Comparison of ENCODE assay signal across 8 mouse cellular contexts in the genomic region with DNA sequence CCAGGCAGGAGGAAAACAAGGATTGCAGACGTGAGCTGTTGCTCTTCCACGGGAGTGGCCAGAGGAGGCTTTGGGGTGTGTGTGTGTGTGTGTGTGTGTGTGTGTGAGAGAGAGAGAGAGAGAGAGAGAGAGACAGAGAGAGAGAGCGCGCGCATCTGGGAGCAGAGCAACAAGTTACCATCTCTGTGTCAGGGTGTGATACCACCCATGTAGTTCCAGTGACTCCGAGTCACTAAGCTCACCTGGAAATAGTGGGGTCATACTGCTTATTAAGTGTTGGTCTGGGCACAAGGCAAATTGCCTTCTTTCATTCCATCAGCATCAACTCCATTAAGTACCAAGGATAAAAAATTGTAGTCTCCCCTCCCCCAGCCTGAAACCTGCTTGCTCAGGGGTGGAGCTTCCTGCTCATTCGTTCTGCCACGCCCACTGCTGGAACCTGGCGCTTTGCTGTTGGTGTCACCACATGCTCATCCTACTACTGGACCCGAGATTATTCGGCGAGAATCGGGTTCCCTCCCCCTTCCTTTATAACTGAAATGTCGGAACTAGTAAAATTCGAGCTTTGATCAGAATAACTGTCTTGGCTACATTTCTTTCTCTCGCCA.
DNase-seq lines count a peak whose midpoint lies in the region; ATAC-seq and TF ChIP-seq lines count a peak whose summit lies in the region.
"Not testable (repeated sequence)": the region's sequence is repeated elsewhere in the genome, so short reads cannot be mapped to it uniquely, and the experiment has no call there.

No protein-coding gene starts in this region.

- TF ChIP-seq CTCF in CH12.LX (conservative IDR thresholded peaks at IDR 0.05 in 1 of 2, IDR thresholded peaks at IDR 0.05 in 1 of 2; ENCODE audit: low read depth in 2 of 2, low read length in 2 of 2); brain, embryonic 14.5 days (IDR thresholded peaks at IDR 0.05; ENCODE audit: borderline replicate concordance, extremely low read depth, insufficient read depth, insufficient read length); kidney, postnatal 0 days (IDR thresholded peaks at IDR 0.05; ENCODE audit: low read depth): not testable (repeated sequence)

- peak overlapping the region in 2 of 3 experiments; percentile 62 to 63 for H3K4me3 ChIP-seq in CH12.LX (replicated peaks in 1 of 3; ENCODE audit: low read depth in 2 of 3, low read length in 2 of 3, poor library complexity in 1 of 3)
- H3K4me3 ChIP-seq in forebrain, embryonic 15.5 days = peak overlapping the region; percentile 6
- peak overlapping the region; percentile 28 for H3K4me3 ChIP-seq in hindbrain, embryonic 13.5 days
- H3K4me3 ChIP-seq in kidney, postnatal 0 days (replicated peaks; ENCODE audit: low read depth, low read length) = 0 out of 2 replicates have a peak overlapping the region, but pooled peaks have one; percentile 2
- peak overlapping the region; percentile 20 for H3K4me3 ChIP-seq in liver, embryonic 15.5 days (replicated peaks)
- H3K4me3 ChIP-seq in midbrain, embryonic 16.5 days (ENCODE audit: low read depth, low read length) = peak overlapping the region; percentile 32
- not testable (repeated sequence) for H3K4me3 ChIP-seq in stomach, embryonic 15.5 days (replicated peaks)

- not testable (repeated sequence) for H3K79me2 ChIP-seq in CH12.LX (replicated peaks; ENCODE audit: control insufficient read depth, extremely low read depth, insufficient read depth, poor library complexity, severe bottlenecking)

- not testable (repeated sequence) for TF ChIP-seq RAD21 in CH12.LX (IDR thresholded peaks at IDR 0.05; ENCODE audit: low read depth, low read length)

- dilution Hi-C loops in CH12.LX (cut with MboI; ENCODE audit: extremely low pct_ligation_motif_present, extremely low pct_unique_long_range_greater_than_20kb, low sequenced_read_pairs) = not testable (repeated sequence)

- H3K9ac ChIP-seq in CH12.LX (ENCODE audit: insufficient read depth, low read depth) = peak overlapping the region; percentile 73
- not testable (repeated sequence) for H3K9ac ChIP-seq in forebrain, embryonic 15.5 days (replicated peaks); hindbrain, embryonic 13.5 days; kidney, postnatal 0 days (ENCODE audit: low read depth, low read length); liver, embryonic 15.5 days; midbrain, embryonic 16.5 days (ENCODE audit: low read depth, low read length); stomach, embryonic 15.5 days

- peaks cover 29 to 40% of the 10 kb centered on the region in 2 experiments for H3K4me1 ChIP-seq in CH12.LX (ENCODE audit: control insufficient read depth in 1 of 2, insufficient read depth in 2 of 2)
- H3K4me1 ChIP-seq in forebrain, embryonic 15.5 days = peaks cover 11% of the 10 kb centered on the region
- H3K4me1 ChIP-seq in hindbrain, embryonic 13.5 days (replicated peaks) = peaks cover 14% of the 10 kb centered on the region
- peaks cover 12% of the 10 kb centered on the region for H3K4me1 ChIP-seq in kidney, postnatal 0 days (replicated peaks; ENCODE audit: insufficient read depth, low read length)
- H3K4me1 ChIP-seq in liver, embryonic 15.5 days (replicated peaks) = peaks cover 36% of the 10 kb centered on the region
- H3K4me1 ChIP-seq in midbrain, embryonic 16.5 days (ENCODE audit: control insufficient read depth, insufficient read depth, low read length) = not testable (repeated sequence)
- peaks cover 20% of the 10 kb centered on the region for H3K4me1 ChIP-seq in stomach, embryonic 15.5 days

- peak; percentile 29; the same call in 1 of the 2 replicates for TF ChIP-seq POLR2A in CH12.LX (IDR thresholded peaks at IDR 0.05; ENCODE audit: low read depth, low read length)
- not testable (repeated sequence) for TF ChIP-seq POLR2A in brain, embryonic 14.5 days (IDR thresholded peaks at IDR 0.05; ENCODE audit: borderline replicate concordance, extremely low read depth, insufficient read depth, insufficient read length, poor library complexity, severe bottlenecking)

- not testable (repeated sequence) for H3K36me3 ChIP-seq in CH12.LX (replicated peaks in 1 of 2; ENCODE audit: control insufficient read depth in 1 of 2, insufficient read depth in 1 of 2, low read length in 1 of 2); forebrain, embryonic 15.5 days; hindbrain, embryonic 13.5 days; kidney, postnatal 0 days (ENCODE audit: insufficient read depth, low read length); liver, embryonic 15.5 days (replicated peaks); midbrain, embryonic 16.5 days (ENCODE audit: control insufficient read depth, insufficient read depth, low read length); stomach, embryonic 15.5 days

- peak overlapping the region; percentile 98 for H3K4me2 ChIP-seq in CH12.LX (ENCODE audit: insufficient read depth, low read depth, poor library complexity, severe bottlenecking)
- H3K4me2 ChIP-seq in forebrain, embryonic 15.5 days (replicated peaks) = peak overlapping the region; percentile 30
- peak overlapping the region; percentile 50 for H3K4me2 ChIP-seq in hindbrain, embryonic 13.5 days
- peak overlapping the region; percentile 38 for H3K4me2 ChIP-seq in kidney, postnatal 0 days (ENCODE audit: low read length)
- peak overlapping the region; percentile 59 for H3K4me2 ChIP-seq in liver, embryonic 15.5 days
- peak overlapping the region; percentile 52 for H3K4me2 ChIP-seq in midbrain, embryonic 16.5 days (ENCODE audit: low read length)
- peak overlapping the region; percentile 44 for H3K4me2 ChIP-seq in stomach, embryonic 15.5 days

- DNase-seq in CH12.LX (ENCODE audit: extremely low read depth); kidney, postnatal 0 days (ENCODE audit: low spot score): not testable (repeated sequence)
- DNase-seq in brain, embryonic 14.5 days (ENCODE audit: low read depth) = peak; percentile 33

- 20% methylated on average over 16 of the region's 16 CpGs for WGBS in forebrain, embryonic 15.5 days
- 23% methylated on average over 16 of the region's 16 CpGs for WGBS in hindbrain, embryonic 13.5 days
- 11% methylated on average over 13 of the region's 16 CpGs for WGBS in kidney, postnatal 0 days
- 15% methylated on average over 16 of the region's 16 CpGs for WGBS in liver, embryonic 15.5 days (ENCODE audit: insufficient replicate concordance)
- 21% methylated on average over 16 of the region's 16 CpGs for WGBS in midbrain, embryonic 16.5 days
- 13% methylated on average over 16 of the region's 16 CpGs for WGBS in stomach, embryonic 15.5 days

- H3K27ac ChIP-seq in CH12.LX (ENCODE audit: insufficient read depth, low read depth) = peak overlapping the region; percentile 75
- H3K27ac ChIP-seq in forebrain, embryonic 15.5 days (replicated peaks); hindbrain, embryonic 13.5 days; kidney, postnatal 0 days; liver, embryonic 15.5 days (replicated peaks); midbrain, embryonic 16.5 days (ENCODE audit: low read length): not testable (repeated sequence)
- peak overlapping the region; percentile 54; the same call in 1 of the 2 replicates for H3K27ac ChIP-seq in stomach, embryonic 15.5 days

- not testable (repeated sequence) for H3K9me3 ChIP-seq in CH12.LX (replicated peaks; ENCODE audit: low read length); forebrain, embryonic 15.5 days; hindbrain, embryonic 13.5 days; kidney, postnatal 0 days (replicated peaks; ENCODE audit: low read length); liver, embryonic 15.5 days (replicated peaks); midbrain, embryonic 16.5 days (replicated peaks; ENCODE audit: control insufficient read depth, low read length, poor library complexity, severe bottlenecking); stomach, embryonic 15.5 days

- peak; percentile 31; the same call in 1 of the 2 replicates for ATAC-seq in forebrain, embryonic 15.5 days (replicated peaks)
- peak; percentile 68 for ATAC-seq in hindbrain, embryonic 13.5 days (ENCODE audit: low FRiP score)
- ATAC-seq in kidney, postnatal 0 days (replicated peaks; ENCODE audit: low FRiP score, low read depth); stomach, embryonic 15.5 days (ENCODE audit: insufficient read depth, low FRiP score, low read depth): not testable (repeated sequence)
- ATAC-seq in liver, embryonic 15.5 days (ENCODE audit: insufficient read depth) = peak; percentile 44; the same call in 1 of the 2 replicates
- peak; percentile 79 for ATAC-seq in midbrain, embryonic 16.5 days

- in situ Hi-C loops in CH12.LX (cut with MboI; ENCODE audit: low pct_ligation_motif_present, low pct_unique_long_range_greater_than_20kb, low sequenced_read_pairs) = not testable (repeated sequence)

- TF ChIP-seq EP300 in CH12.LX (IDR thresholded peaks at IDR 0.05; ENCODE audit: low read length) = not testable (repeated sequence)

- H3K27me3 ChIP-seq in CH12.LX (replicated peaks); forebrain, embryonic 15.5 days; hindbrain, embryonic 13.5 days; kidney, postnatal 0 days (ENCODE audit: insufficient read depth, low read length); liver, embryonic 15.5 days; midbrain, embryonic 16.5 days (ENCODE audit: control insufficient read depth, insufficient read depth, low read depth, low read length); stomach, embryonic 15.5 days (replicated peaks): not testable (repeated sequence)

TF ChIP-seq in CH12.LX, 34 proteins besides CTCF, POLR2A, EP300 and RAD21:
- peak; percentile 73; the same call in 1 of the 2 replicates for TF ChIP-seq CHD2 (IDR thresholded peaks at IDR 0.05; ENCODE audit: low read length)
- TF ChIP-seq ELF1 (IDR thresholded peaks at IDR 0.05; ENCODE audit: low read depth, low read length) = peak; percentile 52; the same call in 1 of the 2 replicates

Comparison
In these comparisons a context has a peak if more than half of its experiments do, and no peak if none do; other contexts are left out.
1. H3K4me2 ChIP-seq: peak in every context shown above with its lines; median percentile 98 in CH12.LX; 59 in liver, embryonic 15.5 days; 52 in midbrain, embryonic 16.5 days; 50 in hindbrain, embryonic 13.5 days; 44 in stomach, embryonic 15.5 days; 38 in kidney, postnatal 0 days; 30 in forebrain, embryonic 15.5 days.